Mouse (Mus musculus): ENCODE results near the gene Gm29666. TPM values are rescaled to one million over a fixed set of nuclear protein-coding genes. Genes with fewer than 3 reads are reported as not detected.
A peak's percentile ranks its signal among the peaks of the same experiment; 100 is the strongest.

The Gm29666 gene
- total and polyA plus RNA-seq, 3 experiments, result 0.36 to 0.42 TPM; not detected in 1

DNA sequence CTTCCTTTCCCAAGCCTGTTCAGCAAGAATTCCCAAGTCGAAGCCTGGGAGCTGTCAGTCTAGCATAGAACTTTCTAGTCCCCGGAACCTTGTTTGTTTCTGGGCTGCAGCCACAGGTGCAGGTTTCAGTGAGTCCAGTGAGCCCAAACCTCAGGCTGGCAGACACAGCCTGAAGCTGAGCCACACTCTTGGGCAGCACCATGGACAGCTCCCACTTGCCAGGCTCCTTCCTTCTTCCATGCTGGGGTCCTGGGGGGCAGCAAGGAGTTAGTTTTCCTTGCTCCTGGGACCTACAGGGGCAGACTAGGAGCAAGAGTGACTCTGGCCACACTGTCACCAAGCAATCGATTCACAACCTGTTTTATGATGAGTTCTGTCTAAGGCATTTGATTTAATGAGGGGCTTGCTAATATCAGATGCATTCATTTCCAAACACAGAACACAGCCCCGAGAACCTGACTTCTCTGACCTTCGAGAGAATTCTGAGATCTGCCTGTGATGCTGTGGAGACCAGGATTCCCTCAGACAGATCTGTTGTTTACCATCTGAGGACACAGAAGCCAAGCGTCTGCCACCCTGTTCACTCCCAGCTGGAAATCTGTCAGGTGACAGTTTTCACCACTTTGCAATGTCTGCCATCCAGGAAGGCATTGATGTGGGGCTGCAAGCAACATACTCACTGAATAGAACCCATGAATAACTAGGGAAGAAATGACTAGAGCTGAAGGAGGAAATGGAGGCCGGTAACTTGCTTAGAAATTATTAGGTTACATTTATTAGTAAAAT, 45.9 kb upstream of the Gm29666 start:
- no peaks in the 10 kb centered on the region for H3K9me3 ChIP-seq (replicated peaks; ENCODE audit: insufficient read depth, low read length)
- no peak overlapping the region for H3K4me3 ChIP-seq (ENCODE audit: control insufficient read depth in 1 of 2, insufficient read depth in 1 of 2, low read depth in 2 of 2, low read length in 2 of 2)
- no peaks in the 10 kb centered on the region for H3K36me3 ChIP-seq (ENCODE audit: control insufficient read depth in 1 of 2, insufficient read depth in 2 of 2, low read length in 2 of 2)
- TF ChIP-seq MXI1 (IDR thresholded peaks at IDR 0.05; ENCODE audit: low read depth, low read length) (peak; percentile 46; the same call in 1 of the 2 replicates), EP300 (IDR thresholded peaks at IDR 0.05; ENCODE audit: low read depth in 1 of 2, low read length in 2 of 2) (no peak)
- peak; percentile 66 for DNase-seq (ENCODE audit: low read depth, low spot score)
- no peaks in the 10 kb centered on the region for H3K79me2 ChIP-seq (ENCODE audit: control insufficient read depth, insufficient read depth, low read length, poor library complexity)
- no peak overlapping the region for H3K27ac ChIP-seq (ENCODE audit: control insufficient read depth, low read depth, low read length)
- no peak overlapping the region for H3K9ac ChIP-seq (ENCODE audit: control insufficient read depth, low read depth, low read length, poor library complexity, severe bottlenecking)
- H3K27me3 ChIP-seq (ENCODE audit: control insufficient read depth in 1 of 2, insufficient read depth in 2 of 2, low read length in 2 of 2), result no peaks in the 10 kb centered on the region
- no peaks in the 10 kb centered on the region for H3K4me1 ChIP-seq (ENCODE audit: control insufficient read depth in 1 of 2, insufficient read depth in 2 of 2, low read length in 2 of 2)

DNA sequence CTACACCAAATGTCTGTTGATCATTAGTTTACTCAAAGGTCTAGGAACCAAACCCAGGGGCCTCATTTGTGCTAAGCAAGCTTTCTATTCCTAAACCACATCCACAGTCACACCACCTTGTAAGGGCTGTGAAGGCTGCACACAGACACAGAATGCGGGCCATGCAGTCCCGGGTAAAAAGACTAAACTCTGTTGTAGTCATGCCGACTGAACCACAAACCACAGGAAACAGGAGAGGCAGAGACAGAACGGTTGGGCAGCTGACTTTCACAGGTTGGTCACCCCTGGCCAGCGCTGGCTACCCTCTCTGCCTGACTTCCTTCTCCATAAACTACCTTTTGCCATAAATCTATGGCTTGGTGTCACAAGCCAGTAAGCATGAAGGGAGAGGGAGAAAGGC, 44.9 kb upstream of the Gm29666 start:
- Histone ChIP-seq H3K4me1 (ENCODE audit: control insufficient read depth in 1 of 2, insufficient read depth in 2 of 2, low read length in 2 of 2) (no peaks in the 10 kb centered on the region), H3K9ac (ENCODE audit: control insufficient read depth, low read depth, low read length, poor library complexity, severe bottlenecking) (no peak overlapping the region), H3K27ac (ENCODE audit: control insufficient read depth, low read depth, low read length) (no peak overlapping the region), H3K27me3 (ENCODE audit: control insufficient read depth in 1 of 2, insufficient read depth in 2 of 2, low read length in 2 of 2) (no peaks in the 10 kb centered on the region), H3K79me2 (ENCODE audit: control insufficient read depth, insufficient read depth, low read length, poor library complexity) (no peaks in the 10 kb centered on the region), H3K9me3 (replicated peaks; ENCODE audit: insufficient read depth, low read length) (no peaks in the 10 kb centered on the region), H3K4me3 (ENCODE audit: control insufficient read depth in 1 of 2, insufficient read depth in 1 of 2, low read depth in 2 of 2, low read length in 2 of 2) (no peak overlapping the region), H3K36me3 (ENCODE audit: control insufficient read depth in 1 of 2, insufficient read depth in 2 of 2, low read length in 2 of 2) (no peaks in the 10 kb centered on the region)
- no peak for TF ChIP-seq EP300 (IDR thresholded peaks at IDR 0.05; ENCODE audit: low read depth in 1 of 2, low read length in 2 of 2)
- no peak for TF ChIP-seq MYC (IDR thresholded peaks at IDR 0.05; ENCODE audit: low read depth, low read length)
- no peak for TF ChIP-seq CHD2 (IDR thresholded peaks at IDR 0.05; ENCODE audit: low read length)
- no peak for TF ChIP-seq MAZ (IDR thresholded peaks at IDR 0.05; ENCODE audit: low read depth, low read length)
- TF ChIP-seq BHLHE40 (IDR thresholded peaks at IDR 0.05; ENCODE audit: borderline replicate concordance, low read depth, low read length), result no peak
- TF ChIP-seq TAL1 (IDR thresholded peaks at IDR 0.05; ENCODE audit: low read length), result no peak
- TF ChIP-seq E2F4 (IDR thresholded peaks at IDR 0.05; ENCODE audit: borderline replicate concordance, low read depth, low read length), result no peak
- TF ChIP-seq ZC3H11A (IDR thresholded peaks at IDR 0.05; ENCODE audit: low read depth, low read length), result no peak
- no peak for TF ChIP-seq RCOR1 (IDR thresholded peaks at IDR 0.05; ENCODE audit: low read depth, low read length)
- TF ChIP-seq MXI1 (IDR thresholded peaks at IDR 0.05; ENCODE audit: low read depth, low read length), result no peak
- TF ChIP-seq TBP (IDR thresholded peaks at IDR 0.05; ENCODE audit: low read depth, low read length), result no peak
- no peak for TF ChIP-seq USF1 (IDR thresholded peaks at IDR 0.05; ENCODE audit: low read depth, low read length)
- no peak for TF ChIP-seq MYB (IDR thresholded peaks at IDR 0.05; ENCODE audit: low read depth, low read length)
- TF ChIP-seq MAFK (IDR thresholded peaks at IDR 0.05; ENCODE audit: borderline replicate concordance, low read depth, low read length), result no peak
- no peak for TF ChIP-seq MEF2A (IDR thresholded peaks at IDR 0.05; ENCODE audit: extremely low read depth, insufficient replicate concordance, low read depth, low read length, poor library complexity, severe bottlenecking)
- TF ChIP-seq HCFC1 (IDR thresholded peaks at IDR 0.05; ENCODE audit: low read depth, low read length), result no peak
- no peak for TF ChIP-seq POLR2AphosphoS2 (IDR thresholded peaks at IDR 0.05; ENCODE audit: low read length)
- no peak for TF ChIP-seq SIN3A (IDR thresholded peaks at IDR 0.05; ENCODE audit: low read length)
- DNase-seq (ENCODE audit: low read depth, low spot score), result no peak
